Mouse (Mus musculus): ENCODE measurements around the gene Zbed4. TPM values are rescaled to one million over a fixed set of nuclear protein-coding genes. Genes with fewer than 3 reads are reported as not detected.

Zbed4 gene
- polyA plus RNA-seq, 1 experiment from 2014 or later, result 14.1 TPM

Other genes with a start within 250 kb of the Zbed4 start
- not detected in 2 replicates for gene Zdhhc25, start 151.4 kb upstream of the Zbed4 start, polyA plus RNA-seq (2015; fragmentation: Nextera tagmentation; extraction: Ambion mirVana)
- 18.6 and 20.3 TPM in 2 replicates for gene Brd1, start 17.4 kb upstream of the Zbed4 start, polyA plus RNA-seq (2015; fragmentation: Nextera tagmentation; extraction: Ambion mirVana)
- 13.1 and 14.0 TPM in 2 replicates for gene Alg12, start 67.7 kb downstream of the Zbed4 start, polyA plus RNA-seq (2015; fragmentation: Nextera tagmentation; extraction: Ambion mirVana)
- 105 and 128 TPM in 2 replicates for gene Creld2, start 68.0 kb downstream of the Zbed4 start, polyA plus RNA-seq (2015; fragmentation: Nextera tagmentation; extraction: Ambion mirVana)
- gene Pim3, start 110.5 kb downstream of the Zbed4 start, polyA plus RNA-seq (2015; fragmentation: Nextera tagmentation; extraction: Ambion mirVana), result 58.3 and 59.0 TPM in 2 replicates
- gene Ttll8, start 202.8 kb downstream of the Zbed4 start, polyA plus RNA-seq (2015; fragmentation: Nextera tagmentation; extraction: Ambion mirVana), result not detected in 2 replicates
- not detected in 2 replicates for gene Mlc1, start 227.3 kb downstream of the Zbed4 start, polyA plus RNA-seq (2015; fragmentation: Nextera tagmentation; extraction: Ambion mirVana)
- not detected in 2 replicates for gene Mov10l1, start 231.2 kb downstream of the Zbed4 start, polyA plus RNA-seq (2015; fragmentation: Nextera tagmentation; extraction: Ambion mirVana)